Mouse (Mus musculus) kidney, adult 2 months (tissue): ENCODE data around the gene Pilra.

Experiments
- CTCF ChIP-seq: fragments of 200-500 bp; conservative IDR thresholded peaks from 2 replicates; pipeline ENCODE4 v1.5.1; 2011; ENCODE audit warnings: low read depth, mild to moderate bottlenecking, control low read depth, low read length, moderate library complexity, mixed read lengths; ENCODE audit not compliant: insufficient read depth, insufficient read length
- POLR2A ChIP-seq: fragments of 200-500 bp; IDR thresholded peaks from one replicate; pipeline ENCODE4 v1.6.1; 2011; ENCODE audit warnings: low read depth, low read length, control low read depth

- TF ChIP-seq POLR2A (no peak), CTCF (no peak)
Observed at GRCm38 (mm10) chr5:137822602-137823001, 13.5 kb downstream of the Pilra start.
